Mouse (Mus musculus): ENCODE measurements around the gene Ctbs. TPM values are rescaled to one million over a fixed set of nuclear protein-coding genes. Genes with fewer than 3 reads are reported as not detected.
"Not testable (repeated sequence)": the region's sequence is repeated elsewhere in the genome, so short reads cannot be mapped to it uniquely, and the experiment has no call there.

Gene Ctbs
- polyA plus RNA-seq, 1 experiment from 2014 or later = 6.4 TPM

DNA sequence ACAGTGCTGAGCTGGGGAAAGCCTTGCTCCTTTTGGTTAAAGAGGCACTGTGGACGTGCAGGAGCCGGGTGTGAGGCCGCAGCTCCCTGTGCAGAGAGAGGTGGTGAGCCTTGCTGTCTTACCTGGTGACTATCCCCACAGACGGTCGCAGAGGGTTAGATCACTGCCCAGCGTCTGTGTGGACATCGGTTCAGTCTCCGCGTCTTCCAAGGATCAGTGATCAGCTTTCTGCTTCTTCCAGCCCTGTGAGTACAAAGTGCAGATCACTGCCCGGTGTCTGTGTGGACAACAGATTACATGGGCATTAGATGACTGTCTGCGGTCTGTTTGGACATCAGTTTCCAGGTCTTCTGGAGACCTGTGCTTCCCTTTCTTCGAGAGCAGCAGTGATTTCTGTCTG, 35.0 kb upstream of the Ctbs start:
- H3K9ac ChIP-seq = no peak overlapping the region
- no peak for ATAC-seq (ENCODE audit: low read depth)
- no peaks in the 10 kb centered on the region for H3K27me3 ChIP-seq
- peaks cover 15% of the 10 kb centered on the region; the same call in 1 of the 2 replicates for H3K4me1 ChIP-seq (replicated peaks)
- WGBS = 92% methylated on average over 12 of the region's 12 CpGs
- no peak overlapping the region for H3K4me2 ChIP-seq
- H3K27ac ChIP-seq (replicated peaks) = no peak overlapping the region
- H3K9me3 ChIP-seq = no peaks in the 10 kb centered on the region
- H3K4me3 ChIP-seq = no peak overlapping the region
- peaks cover 18% of the 10 kb centered on the region for H3K36me3 ChIP-seq

DNA sequence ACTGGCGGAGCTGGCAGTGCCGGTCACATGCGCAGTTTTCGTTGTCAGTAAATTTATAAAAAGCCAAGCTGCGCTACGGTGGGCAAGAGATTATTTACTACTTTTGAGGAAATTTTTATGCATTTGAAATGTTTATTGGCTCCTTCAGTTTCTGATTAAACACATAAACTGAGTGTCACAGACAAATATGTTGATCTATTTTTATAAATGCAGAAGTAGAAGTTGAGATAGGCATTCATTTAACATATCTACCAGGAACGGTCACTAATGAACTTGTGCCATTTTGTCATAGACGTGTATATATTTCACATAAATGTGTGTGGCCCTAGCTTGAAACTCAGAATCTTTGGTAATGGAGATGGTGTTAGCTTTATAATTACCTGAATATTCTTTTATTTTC, 31.7 kb upstream of the Ctbs start:
- Histone ChIP-seq H3K4me1 (replicated peaks) (no peaks in the 10 kb centered on the region), H3K4me3 (no peak overlapping the region), H3K4me2 (no peak overlapping the region), H3K27me3 (no peaks in the 10 kb centered on the region), H3K9ac (no peak overlapping the region), H3K36me3 (peaks cover 42% of the 10 kb centered on the region), H3K27ac (replicated peaks) (no peak overlapping the region), H3K9me3 (no peaks in the 10 kb centered on the region)
- no peak for ATAC-seq (ENCODE audit: low read depth)
- WGBS = 95% methylated on average over 8 of the region's 8 CpGs

DNA sequence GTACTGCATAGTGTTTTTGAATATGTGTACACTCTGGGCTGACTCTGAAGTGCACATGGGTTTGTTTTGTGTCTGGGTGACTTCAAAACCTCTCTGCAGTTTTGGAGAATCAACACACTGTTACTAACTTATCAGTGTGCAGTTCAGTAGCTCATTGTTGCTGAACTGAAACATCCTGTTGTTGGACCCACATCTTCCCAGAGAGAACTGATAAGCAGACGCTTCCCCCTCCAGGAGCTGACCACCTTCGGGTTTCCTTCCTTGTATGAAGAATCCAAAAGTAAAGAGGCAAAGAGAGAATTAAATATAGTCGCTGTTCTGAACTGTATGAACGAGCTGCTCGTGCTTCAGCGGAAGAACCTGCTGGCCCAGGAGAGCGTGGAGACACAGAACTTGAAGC, 30.7 kb upstream of the Ctbs start:
- Histone ChIP-seq H3K36me3 (peaks cover 51% of the 10 kb centered on the region), H3K4me1 (replicated peaks) (no peaks in the 10 kb centered on the region), H3K4me2 (no peak overlapping the region), H3K9ac (no peak overlapping the region), H3K9me3 (no peaks in the 10 kb centered on the region), H3K27me3 (no peaks in the 10 kb centered on the region), H3K27ac (replicated peaks) (no peak overlapping the region), H3K4me3 (no peak overlapping the region)
- WGBS = 94% methylated on average over 7 of the region's 7 CpGs
- ATAC-seq (ENCODE audit: low read depth) = no peak

DNA sequence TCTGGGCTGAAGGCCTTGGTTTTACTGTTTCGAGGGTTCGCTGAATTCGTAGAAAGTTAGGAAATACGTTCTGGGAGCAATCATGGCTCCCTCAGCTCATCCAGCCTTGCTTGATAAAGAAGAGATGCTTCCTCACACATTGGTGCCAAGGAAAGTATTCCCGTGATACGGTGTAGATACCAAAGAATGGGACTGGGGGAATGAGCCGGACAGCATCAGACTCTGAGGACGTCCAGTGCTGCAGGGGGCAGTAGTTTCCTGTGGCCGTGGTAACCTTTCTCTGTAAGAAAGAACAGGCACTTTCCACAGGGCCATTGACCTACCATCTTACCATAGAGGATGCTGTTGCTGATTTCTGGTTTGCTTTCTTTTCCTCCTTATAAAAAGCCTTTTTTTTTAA, 30.1 kb upstream of the Ctbs start:
- H3K27me3 ChIP-seq = no peaks in the 10 kb centered on the region

DNA sequence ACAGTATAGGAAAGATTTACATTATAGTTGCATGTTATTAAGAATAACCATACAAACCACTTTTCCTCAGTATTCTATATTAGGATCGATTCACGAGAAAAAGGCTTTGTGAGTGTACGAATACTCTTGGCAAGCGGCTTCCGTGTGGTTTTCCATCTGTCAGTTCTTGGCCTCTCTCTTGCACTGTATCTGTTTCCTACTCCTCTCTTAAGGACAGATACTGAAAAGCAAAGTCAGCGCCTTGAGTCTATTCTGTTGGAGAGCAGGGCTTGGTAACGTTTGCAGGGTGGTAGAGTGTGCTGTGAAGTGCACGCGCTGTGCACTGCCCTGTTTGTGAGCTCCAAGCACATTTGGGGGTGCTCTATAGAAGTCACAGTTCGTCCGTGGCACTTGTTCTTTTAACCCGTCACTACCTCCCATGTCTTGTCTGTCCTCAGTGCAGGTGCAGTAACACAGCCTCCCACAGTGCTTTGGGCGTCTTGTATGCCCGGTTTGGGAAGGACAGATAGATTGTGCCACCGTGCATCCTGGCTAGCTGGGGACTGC, 29.5 kb upstream of the Ctbs start:
- Histone ChIP-seq H3K4me2 (no peak overlapping the region), H3K4me3 (no peak overlapping the region), H3K4me1 (replicated peaks) (peaks cover 6% of the 10 kb centered on the region), H3K9ac (no peak overlapping the region), H3K36me3 (peaks cover 51% of the 10 kb centered on the region), H3K27me3 (no peaks in the 10 kb centered on the region), H3K27ac (replicated peaks) (no peak overlapping the region), H3K9me3 (no peaks in the 10 kb centered on the region)
- no peak for ATAC-seq (ENCODE audit: low read depth)
- 91% methylated on average over 15 of the region's 15 CpGs for WGBS

More for the DNA sequence above, 30.1 kb upstream of the Ctbs start:
- no peak overlapping the region for H3K9ac ChIP-seq
- no peaks in the 10 kb centered on the region for H3K9me3 ChIP-seq
- H3K4me2 ChIP-seq = no peak overlapping the region
- no peak overlapping the region for H3K4me3 ChIP-seq
- 0 out of 2 replicates have a peak overlapping the region, but pooled peaks have one; percentile 5 for H3K27ac ChIP-seq (replicated peaks)
- H3K36me3 ChIP-seq = peaks cover 51% of the 10 kb centered on the region
- ATAC-seq (ENCODE audit: low read depth) = no peak
- H3K4me1 ChIP-seq (replicated peaks) = peaks cover 3% of the 10 kb centered on the region
- 88% methylated on average over 9 of the region's 9 CpGs for WGBS

DNA sequence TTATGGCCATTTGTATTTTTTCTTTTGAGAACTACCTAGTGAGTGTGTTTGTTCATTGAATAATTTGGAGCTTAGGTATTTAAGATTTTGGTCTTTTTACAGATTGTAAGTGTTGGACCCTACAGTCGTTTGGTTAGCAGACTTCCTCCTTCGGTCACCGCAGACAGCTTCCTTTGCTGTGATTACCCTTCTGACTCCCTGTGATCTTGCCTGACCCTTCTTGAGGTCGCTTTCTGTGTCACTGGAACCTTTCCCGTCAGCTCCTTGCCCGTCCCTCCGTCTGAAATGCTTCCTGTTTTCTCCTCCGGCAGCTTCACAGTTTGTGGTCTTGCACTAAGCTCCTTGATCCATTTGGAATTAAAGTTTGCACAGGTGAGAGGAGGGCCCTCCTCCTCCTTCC, 27.8 kb upstream of the Ctbs start:
- peaks cover 54% of the 10 kb centered on the region for H3K36me3 ChIP-seq
- H3K9ac ChIP-seq = no peak overlapping the region
- 73% methylated on average over 8 of the region's 8 CpGs for WGBS
- no peak for ATAC-seq (ENCODE audit: low read depth)
- H3K4me2 ChIP-seq = no peak overlapping the region
- no peak overlapping the region for H3K27ac ChIP-seq (replicated peaks)
- no peaks in the 10 kb centered on the region for H3K27me3 ChIP-seq
- no peaks in the 10 kb centered on the region for H3K9me3 ChIP-seq
- no peak overlapping the region for H3K4me3 ChIP-seq
- peaks cover 9% of the 10 kb centered on the region for H3K4me1 ChIP-seq (replicated peaks)

DNA sequence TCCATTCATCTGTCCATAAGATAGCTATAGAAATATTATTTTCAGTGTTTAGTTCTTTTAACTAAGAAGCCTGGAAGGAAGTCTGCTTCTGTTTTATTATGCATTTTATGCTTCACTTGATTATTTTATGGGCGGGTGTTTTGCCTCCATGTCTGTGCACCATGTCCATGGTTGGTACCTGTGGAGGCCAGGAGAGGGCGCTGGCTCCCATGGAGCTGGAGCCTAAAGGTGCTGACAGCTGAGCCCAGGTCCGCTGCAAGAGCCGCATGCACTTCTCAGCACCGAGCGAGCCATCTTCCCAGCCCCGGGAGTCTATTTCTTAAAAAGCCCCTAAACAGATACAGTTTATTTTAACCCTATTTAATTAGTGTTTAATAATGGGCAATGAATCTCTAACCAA, 25.9 kb upstream of the Ctbs start:
- Histone ChIP-seq H3K4me1 (replicated peaks) (peaks cover 9% of the 10 kb centered on the region), H3K36me3 (peaks cover 64% of the 10 kb centered on the region), H3K27ac (replicated peaks) (no peak overlapping the region), H3K9ac (no peak overlapping the region), H3K4me2 (no peak overlapping the region), H3K4me3 (no peak overlapping the region), H3K27me3 (no peaks in the 10 kb centered on the region), H3K9me3 (no peaks in the 10 kb centered on the region)
- 79% methylated on average over 7 of the region's 7 CpGs for WGBS
- no peak for ATAC-seq (ENCODE audit: low read depth)

DNA sequence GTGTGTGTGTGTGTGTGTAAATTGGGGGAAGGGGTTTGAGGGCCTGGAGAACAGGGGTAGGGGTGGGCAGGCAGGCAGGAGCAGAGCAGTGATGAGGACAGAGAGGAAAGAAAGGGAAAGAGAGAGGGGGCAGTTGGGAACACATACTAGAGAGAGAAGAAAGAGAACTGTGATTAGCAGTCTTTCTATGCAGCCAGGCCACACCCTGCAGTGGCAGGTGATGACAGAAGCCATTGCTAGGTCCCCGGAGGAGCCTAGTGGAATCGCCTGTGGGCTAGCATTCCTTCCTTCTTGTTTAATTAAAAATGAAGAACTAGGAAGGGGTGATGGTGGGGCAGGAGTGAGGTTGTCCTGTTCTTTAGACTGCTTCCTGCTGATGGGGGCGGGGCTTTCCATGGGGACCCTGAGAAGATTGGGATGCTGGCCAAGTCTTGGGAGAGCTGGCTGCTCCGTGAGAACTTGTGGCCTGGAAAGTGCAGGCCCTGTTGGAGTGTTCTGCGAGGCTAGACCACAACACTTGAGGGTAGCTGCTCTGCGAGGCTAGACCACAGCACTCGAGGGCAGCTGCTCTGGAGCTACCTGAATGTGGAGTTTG, 25.2 kb upstream of the Ctbs start:
- H3K4me3 ChIP-seq = no peak overlapping the region
- H3K27me3 ChIP-seq = no peaks in the 10 kb centered on the region
- no peaks in the 10 kb centered on the region for H3K9me3 ChIP-seq
- WGBS = 73% methylated on average over 7 of the region's 7 CpGs
- peak; percentile 21; the same call in 1 of the 2 replicates for ATAC-seq (ENCODE audit: low read depth)
- peaks cover 63% of the 10 kb centered on the region for H3K36me3 ChIP-seq
- no peak overlapping the region for H3K4me2 ChIP-seq
- peaks cover 9% of the 10 kb centered on the region for H3K4me1 ChIP-seq (replicated peaks)
- no peak overlapping the region for H3K9ac ChIP-seq
- no peak overlapping the region for H3K27ac ChIP-seq (replicated peaks)

DNA sequence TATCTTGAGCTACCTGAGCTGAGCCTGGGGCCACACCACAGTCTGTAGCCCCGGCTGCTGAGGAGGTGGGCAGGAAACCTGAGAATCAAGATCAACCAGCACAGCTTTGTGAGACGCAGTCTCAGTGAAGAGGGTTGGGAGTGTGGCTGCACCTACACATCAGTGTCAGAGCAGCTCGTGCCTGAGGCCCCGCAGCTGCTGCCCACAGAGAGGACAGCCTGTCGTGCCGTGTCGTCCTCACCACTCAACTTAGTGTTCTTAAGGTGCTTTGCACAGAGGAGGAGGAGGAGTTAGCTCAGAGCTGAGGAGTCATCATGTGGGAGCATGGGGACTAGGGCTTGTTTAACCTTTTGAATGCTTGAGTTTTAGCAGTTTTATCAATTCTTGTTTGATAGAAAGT, 23.7 kb upstream of the Ctbs start:
- Histone ChIP-seq H3K36me3 (peaks cover 57% of the 10 kb centered on the region), H3K9me3 (no peaks in the 10 kb centered on the region), H3K9ac (no peak overlapping the region), H3K4me1 (replicated peaks) (peaks cover 9% of the 10 kb centered on the region), H3K4me3 (no peak overlapping the region), H3K27me3 (no peaks in the 10 kb centered on the region), H3K4me2 (no peak overlapping the region), H3K27ac (replicated peaks) (no peak overlapping the region)
- 71% methylated on average over 7 of the region's 7 CpGs for WGBS
- no peak for ATAC-seq (ENCODE audit: low read depth)

DNA sequence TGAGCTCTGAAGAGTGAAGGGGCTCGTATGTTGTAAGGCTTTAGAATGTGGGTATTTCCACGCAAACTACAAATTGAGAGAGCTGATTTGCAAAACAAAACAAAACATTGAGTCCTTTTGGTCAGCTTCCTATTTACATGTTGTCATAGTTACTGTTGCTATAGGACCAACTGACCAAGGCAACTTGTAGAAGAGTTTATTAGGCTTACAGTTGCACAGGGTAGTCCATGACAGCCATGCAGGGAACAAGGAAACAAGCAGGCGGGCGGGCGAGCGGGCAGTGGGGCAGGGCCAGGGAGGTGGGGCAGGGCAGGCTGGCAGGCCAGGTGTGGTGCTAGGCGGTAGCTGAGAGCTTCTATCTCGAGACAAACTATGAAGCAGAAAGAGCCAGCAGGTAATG, 23.1 kb upstream of the Ctbs start:
- no peaks in the 10 kb centered on the region for H3K9me3 ChIP-seq
- H3K27ac ChIP-seq (replicated peaks) = no peak overlapping the region
- 68% methylated on average over 8 of the region's 8 CpGs for WGBS
- ATAC-seq (ENCODE audit: low read depth) = no peak
- H3K4me3 ChIP-seq = no peak overlapping the region
- peaks cover 9% of the 10 kb centered on the region for H3K4me1 ChIP-seq (replicated peaks)
- H3K4me2 ChIP-seq = no peak overlapping the region
- no peak overlapping the region for H3K9ac ChIP-seq
- no peaks in the 10 kb centered on the region for H3K27me3 ChIP-seq
- H3K36me3 ChIP-seq = peaks cover 62% of the 10 kb centered on the region

DNA sequence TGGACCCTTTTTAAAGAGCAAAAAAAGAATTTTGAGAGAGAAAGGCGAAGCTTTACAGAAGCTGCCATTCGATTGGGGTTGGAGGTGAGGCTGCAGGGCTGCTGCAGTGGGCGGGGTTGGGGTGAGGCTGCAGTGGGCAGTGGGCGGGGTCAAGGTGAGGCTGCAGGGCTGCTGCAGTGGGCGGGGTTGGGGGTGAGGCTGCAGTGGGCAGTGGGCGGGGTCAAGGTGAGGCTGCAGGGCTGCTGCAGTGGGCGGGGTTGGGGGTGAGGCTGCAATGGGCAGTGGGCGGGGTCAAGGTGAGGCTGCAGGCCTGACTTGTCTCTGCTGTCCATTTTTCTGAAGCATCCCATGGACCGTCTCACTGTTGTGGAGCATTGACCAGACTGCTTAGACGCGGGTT, 16.5 kb upstream of the Ctbs start:
- not testable (repeated sequence) for H3K27ac ChIP-seq (replicated peaks); ATAC-seq (ENCODE audit: low read depth); H3K4me1 ChIP-seq (replicated peaks); H3K9ac ChIP-seq; H3K4me2 ChIP-seq; H3K9me3 ChIP-seq; H3K27me3 ChIP-seq; H3K4me3 ChIP-seq
- WGBS = 91% methylated on average over 11 of the region's 11 CpGs
- H3K36me3 ChIP-seq = peaks cover 80% of the 10 kb centered on the region

DNA sequence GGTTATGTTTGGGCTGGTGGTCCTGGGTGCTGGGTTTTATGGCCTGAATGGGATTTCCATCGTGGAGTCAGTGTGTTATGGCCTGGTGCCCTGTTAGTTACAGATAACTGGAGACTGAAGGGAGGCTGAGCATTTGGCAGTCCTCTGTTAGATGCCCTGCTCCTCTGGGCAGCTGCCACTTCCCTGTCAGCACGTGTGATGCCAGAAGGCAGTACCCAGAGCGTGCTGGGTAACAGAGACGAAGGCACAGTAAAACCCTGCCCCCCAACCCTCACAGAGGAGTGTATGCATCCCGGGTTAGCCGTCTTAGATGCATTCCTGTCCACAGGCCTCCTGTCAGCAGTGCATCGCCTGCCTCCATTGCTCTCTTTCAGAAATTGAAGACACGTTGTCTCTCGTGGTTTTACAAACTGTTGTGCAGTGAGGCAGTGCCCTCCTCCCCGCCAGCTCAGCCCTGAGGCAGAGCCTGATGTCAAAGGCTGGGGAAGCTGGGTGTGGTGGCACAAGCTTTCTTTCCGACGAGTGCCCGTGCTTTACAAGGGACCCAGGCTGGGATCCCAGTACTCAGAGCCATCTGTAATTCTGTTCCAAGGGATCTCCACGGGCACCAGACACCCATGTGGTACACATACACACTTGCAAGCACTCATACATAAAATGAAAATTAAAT, 15.8 kb upstream of the Ctbs start:
- no peak overlapping the region for H3K4me3 ChIP-seq
- no peak overlapping the region for H3K4me2 ChIP-seq
- H3K36me3 ChIP-seq = peaks cover 80% of the 10 kb centered on the region
- H3K9ac ChIP-seq = no peak overlapping the region
- WGBS = 88% methylated on average over 14 of the region's 14 CpGs
- no peaks in the 10 kb centered on the region for H3K9me3 ChIP-seq
- no peak for ATAC-seq (ENCODE audit: low read depth)
- no peaks in the 10 kb centered on the region for H3K27me3 ChIP-seq
- no peaks in the 10 kb centered on the region for H3K4me1 ChIP-seq (replicated peaks)
- H3K27ac ChIP-seq (replicated peaks) = no peak overlapping the region

DNA sequence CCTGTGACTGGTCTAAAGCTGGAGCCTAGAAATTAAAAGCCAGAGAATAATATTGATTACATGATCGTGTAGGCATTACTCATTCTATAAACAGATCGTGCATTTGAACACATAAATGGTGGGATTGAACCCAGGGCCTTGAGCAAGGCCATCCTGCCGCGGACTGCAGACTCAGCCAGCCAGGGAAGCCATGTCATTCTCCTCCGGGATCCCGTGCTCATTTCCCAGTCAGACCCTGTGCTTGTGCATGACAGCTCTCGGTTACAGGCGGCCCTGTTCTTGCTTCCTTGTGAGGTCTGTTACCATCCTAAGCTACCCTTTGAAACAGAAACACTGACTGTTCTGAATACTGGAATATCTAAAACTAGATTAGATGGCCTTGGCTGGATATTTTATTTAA, 14.9 kb upstream of the Ctbs start:
- H3K9me3 ChIP-seq = no peaks in the 10 kb centered on the region
- no peaks in the 10 kb centered on the region for H3K4me1 ChIP-seq (replicated peaks)
- H3K27me3 ChIP-seq = no peaks in the 10 kb centered on the region
- H3K9ac ChIP-seq = no peak overlapping the region
- WGBS = 92% methylated on average over 8 of the region's 8 CpGs
- H3K27ac ChIP-seq (replicated peaks) = no peak overlapping the region
- H3K36me3 ChIP-seq = peaks cover 77% of the 10 kb centered on the region
- H3K4me2 ChIP-seq = no peak overlapping the region
- H3K4me3 ChIP-seq = no peak overlapping the region
- no peak for ATAC-seq (ENCODE audit: low read depth)

Data from neural tube, embryonic 13.5 days (tissue).